9 mouse cellular contexts compared by ENCODE assay signal in genomic region chr10:45103184-45103583, GRCm38 (mm10). TPM values are rescaled to one million over a fixed set of nuclear protein-coding genes. Genes with fewer than 3 reads are reported as not detected.
DNase-seq lines count a peak whose midpoint lies in the region; ATAC-seq and TF ChIP-seq lines count a peak whose summit lies in the region.
"Had no signal": no experiment of that assay in that cellular context is flagged by ENCODE, and none has a peak within 500 bp of the region (broad histone marks: within the 10 kb centered on the region; RNA-seq: fewer than 3 reads in every experiment).

No protein-coding gene starts in this region.

- no peak overlapping the region for H3K9ac ChIP-seq in heart, embryonic 12.5 days
- H3K9ac ChIP-seq in midbrain, postnatal 0 days (replicated peaks; ENCODE audit: low read length, poor library complexity, severe bottlenecking), result no peak overlapping the region
- H3K9ac ChIP-seq: liver, embryonic 13.5 days had no signal

- intact Hi-C loops in heart, postnatal 36 days (cut with DNase I), result no loop called here

- no peak for ATAC-seq in heart, embryonic 12.5 days (ENCODE audit: insufficient number of reproducible peaks, low FRiP score)
- no peak; the same call in 1 of the 2 replicates for ATAC-seq in midbrain, postnatal 0 days (ENCODE audit: low FRiP score)

- no peak overlapping the region for H3K4me3 ChIP-seq in heart, embryonic 12.5 days
- no peak overlapping the region for H3K4me3 ChIP-seq in hindbrain, embryonic 10.5 days
- H3K4me3 ChIP-seq in midbrain, postnatal 0 days (ENCODE audit: low read depth, low read length), result no peak overlapping the region
- H3K4me3 ChIP-seq: liver, embryonic 13.5 days had no signal

- H3K27ac ChIP-seq in heart, embryonic 12.5 days (ENCODE audit: poor library complexity, severe bottlenecking), result peak overlapping the region; percentile 82; the same call in 1 of the 2 replicates
- H3K27ac ChIP-seq in hindbrain, embryonic 10.5 days, result peak overlapping the region; percentile 77
- no peak overlapping the region for H3K27ac ChIP-seq in midbrain, postnatal 0 days (ENCODE audit: low read depth, low read length)
- H3K27ac ChIP-seq: liver, embryonic 13.5 days had no signal

- H3K36me3 ChIP-seq in heart, embryonic 12.5 days, result peaks cover 35% of the 10 kb centered on the region
- H3K36me3 ChIP-seq in hindbrain, embryonic 10.5 days, result peaks cover 66% of the 10 kb centered on the region
- peaks cover 18% of the 10 kb centered on the region; the same call in 1 of the 2 replicates for H3K36me3 ChIP-seq in midbrain, postnatal 0 days (ENCODE audit: insufficient read depth, low read length)

- no peak overlapping the region for H3K4me2 ChIP-seq in heart, embryonic 12.5 days
- H3K4me2 ChIP-seq in midbrain, postnatal 0 days (ENCODE audit: low read depth, low read length, poor library complexity, severe bottlenecking), result no peak overlapping the region
- H3K4me2 ChIP-seq: liver, embryonic 13.5 days had no signal

- no peak for TF ChIP-seq CTCF in midbrain, postnatal 0 days (IDR thresholded peaks at IDR 0.05)

- peaks cover 3% of the 10 kb centered on the region; the same call in 1 of the 2 replicates for H3K9me3 ChIP-seq in heart, embryonic 12.5 days (replicated peaks)
- no peaks in the 10 kb centered on the region for H3K9me3 ChIP-seq in hindbrain, embryonic 10.5 days
- H3K9me3 ChIP-seq in midbrain, postnatal 0 days (ENCODE audit: low read length), result no peaks in the 10 kb centered on the region
- H3K9me3 ChIP-seq: liver, embryonic 13.5 days had no signal

- WGBS in heart, embryonic 12.5 days, result 53% methylated on average over 11 of the region's 11 CpGs
- 40% methylated on average over 11 of the region's 11 CpGs for WGBS in hindbrain, embryonic 10.5 days
- WGBS in midbrain, postnatal 0 days, result 39% methylated on average over 11 of the region's 11 CpGs

- DNase-seq in heart, postnatal 36 days, result no peak
- DNase-seq in MN1 (ENCODE audit: low spot score), result peak; percentile 71
- peak; percentile 63 for DNase-seq in hindbrain, embryonic 10.5 days (ENCODE audit: low spot score)
- DNase-seq in midbrain, postnatal 0 days (ENCODE audit: low spot score), result peak; percentile 72
- no peak for DNase-seq in right cerebral cortex, postnatal 10 days (ENCODE audit: low spot score in 2 of 2)
- no peak for DNase-seq in cerebellum, adult 18-20 months
- DNase-seq in frontal cortex, postnatal 10 days (ENCODE audit: low spot score in 2 of 2), result no peak
- DNase-seq: liver, embryonic 13.5 days had no signal

- H3K27me3 ChIP-seq in heart, embryonic 12.5 days (replicated peaks), result no peaks in the 10 kb centered on the region
- no peaks in the 10 kb centered on the region for H3K27me3 ChIP-seq in hindbrain, embryonic 10.5 days (ENCODE audit: insufficient read depth, poor library complexity, severe bottlenecking)
- H3K27me3 ChIP-seq in midbrain, postnatal 0 days (ENCODE audit: insufficient read depth, low read length), result no peaks in the 10 kb centered on the region
- H3K27me3 ChIP-seq: liver, embryonic 13.5 days had no signal

- H3K4me1 ChIP-seq in heart, embryonic 12.5 days (replicated peaks), result peaks cover 20% of the 10 kb centered on the region
- H3K4me1 ChIP-seq in hindbrain, embryonic 10.5 days (replicated peaks), result peaks cover 10% of the 10 kb centered on the region; the same call in 1 of the 2 replicates
- H3K4me1 ChIP-seq in midbrain, postnatal 0 days (ENCODE audit: insufficient read depth, low read length), result no peaks in the 10 kb centered on the region

RNA-seq across cellular contexts. Expression of gene Prep, which starts 36.2 kb away (rescaled TPM):
- polyA plus RNA-seq in heart, embryonic 12.5 days (2016; fragmentation: Nextera tagmentation; extraction: Ambion mirVana), result 29.9 and 31.0 TPM in 2 replicates
- 10 to 100 TPM; 15.6 TPM for total RNA-seq in heart, postnatal 36 days (2021)
- 34.0 and 38.3 TPM in 2 replicates for polyA plus RNA-seq in hindbrain, embryonic 10.5 days (2016; fragmentation: Nextera tagmentation; extraction: Ambion mirVana)
- total RNA-seq in midbrain, postnatal 0 days (2014; rRNA removed), result 23.8 and 25.6 TPM in 2 replicates
- polyA plus RNA-seq in midbrain, postnatal 0 days (2015; fragmentation: Nextera tagmentation; extraction: Ambion mirVana), result 21.1 and 21.5 TPM in 2 replicates

Comparison
In these comparisons a context has a peak if more than half of its experiments do, and no peak if none do; other contexts are left out.
1. DNase-seq: peak in MN1 (single experiment), hindbrain, embryonic 10.5 days (single experiment) and midbrain, postnatal 0 days (single experiment); none in heart, postnatal 36 days (0 of 2), right cerebral cortex, postnatal 10 days (0 of 2), cerebellum, adult 18-20 months (0 of 2) and frontal cortex, postnatal 10 days (0 of 2).